Mouse (Mus musculus): ENCODE measurements around the gene 1520401A03Rik. TPM values are rescaled to one million over a fixed set of nuclear protein-coding genes. Genes with fewer than 3 reads are reported as not detected.

The 1520401A03Rik gene
- total and polyA plus RNA-seq, 2 experiments from 2014 or later: not detected

DNA sequence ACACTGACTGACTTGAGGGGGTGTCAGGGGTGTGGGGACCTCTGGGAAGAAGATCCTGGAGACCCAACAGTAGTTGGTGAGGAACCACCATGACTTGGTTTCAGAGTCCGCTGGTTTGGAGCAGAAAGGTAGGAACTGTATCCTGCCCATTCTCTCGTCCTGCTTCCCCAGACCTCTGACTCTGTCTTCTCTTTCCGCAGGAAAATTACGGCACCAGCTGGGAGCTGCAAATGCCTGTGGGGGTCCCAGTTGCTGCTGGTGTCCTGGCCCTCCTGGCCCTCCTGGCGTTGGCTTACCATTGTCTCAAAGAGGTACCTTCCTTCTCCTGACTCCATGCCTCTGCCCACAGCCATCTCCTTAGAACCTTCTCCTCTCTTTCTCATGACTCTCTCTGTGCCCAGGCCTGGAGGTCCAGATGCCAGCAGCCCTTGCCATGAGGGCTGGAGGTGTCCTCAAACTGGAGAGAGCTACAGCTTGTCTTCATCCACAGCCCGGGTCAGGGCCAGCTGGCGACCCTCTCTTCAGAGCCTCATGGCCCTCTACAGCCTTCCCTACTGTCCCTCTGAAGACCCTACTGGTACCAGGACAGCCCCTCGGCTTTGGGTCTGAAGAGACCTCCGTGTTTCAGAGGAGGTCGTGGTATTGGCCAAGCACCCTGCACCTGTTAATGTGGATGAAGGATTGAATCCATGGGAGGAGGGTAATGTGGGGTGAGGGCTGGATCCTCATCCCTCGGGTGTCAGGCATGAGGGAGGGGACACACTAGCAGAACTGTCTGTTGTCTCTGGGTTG is 27.0 kb upstream of the 1520401A03Rik start:
- Histone ChIP-seq H3K9ac (replicated peaks; ENCODE audit: low read depth, low read length) (peak overlapping the region; percentile 33; the same call in 1 of the 2 replicates), H3K27ac (ENCODE audit: low read depth) (no peak overlapping the region)
- no peak; the same call in 1 of the 2 replicates for ATAC-seq (ENCODE audit: insufficient read depth, low read depth)

DNA sequence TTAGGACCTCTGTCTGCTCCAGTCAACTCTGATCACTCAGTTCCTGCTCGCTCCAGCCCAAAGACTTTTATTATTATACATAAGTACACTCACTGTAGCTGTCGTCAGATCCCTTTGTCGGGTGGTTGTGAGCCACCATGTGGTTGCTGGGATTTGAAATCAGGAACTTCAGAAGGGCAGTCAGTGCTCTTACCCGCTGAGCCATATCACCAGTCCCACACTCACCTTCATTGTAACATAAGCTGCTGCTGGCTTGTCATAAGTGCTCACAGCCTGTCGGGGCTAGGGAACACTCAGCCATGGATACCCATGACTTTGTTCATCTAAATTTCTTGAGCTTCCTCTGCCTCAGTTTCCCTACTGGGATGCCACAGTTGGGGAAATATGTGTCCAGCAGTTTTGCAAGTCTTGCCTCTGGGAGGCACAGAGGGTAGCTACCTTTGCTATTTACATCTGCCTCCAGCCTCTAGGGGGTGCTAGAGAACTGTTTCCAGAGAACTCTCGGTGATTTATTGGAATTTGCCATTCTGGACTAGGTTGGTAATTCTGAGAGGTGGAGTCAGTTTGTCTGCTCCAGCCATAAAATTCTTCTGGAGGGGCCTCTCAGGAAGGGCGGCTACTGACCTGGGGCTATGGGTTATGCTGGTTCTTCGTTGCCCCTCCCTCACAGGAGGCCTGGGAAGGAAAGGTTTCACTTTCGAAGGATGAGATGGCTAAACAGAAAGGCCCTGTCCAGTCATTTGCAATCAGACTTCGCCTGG is 26.2 kb upstream of the 1520401A03Rik start:
- Histone ChIP-seq H3K9ac (replicated peaks; ENCODE audit: low read depth, low read length) (peak overlapping the region; percentile 33; the same call in 1 of the 2 replicates), H3K9me3 (replicated peaks; ENCODE audit: control insufficient read depth, low read length) (no peaks in the 10 kb centered on the region), H3K36me3 (replicated peaks; ENCODE audit: control insufficient read depth, insufficient read depth, low read length) (peaks cover 27% of the 10 kb centered on the region), H3K27ac (ENCODE audit: low read depth) (no peak overlapping the region), H3K27me3 (ENCODE audit: control insufficient read depth, insufficient read depth, low read length) (peaks cover 38% of the 10 kb centered on the region), H3K4me2 (ENCODE audit: low read depth, low read length) (peak overlapping the region; percentile 57), H3K4me1 (ENCODE audit: control insufficient read depth, insufficient read depth) (peaks cover 4% of the 10 kb centered on the region), H3K4me3 (ENCODE audit: low read depth, low read length) (peak overlapping the region; percentile 37)
- peak; percentile 78 for DNase-seq (ENCODE audit: low spot score)
- 27% methylated on average over 10 of the region's 10 CpGs for WGBS
- ATAC-seq (ENCODE audit: insufficient read depth, low read depth): peak; percentile 43
- no peak for TF ChIP-seq EP300 (IDR thresholded peaks at IDR 0.05; ENCODE audit: low read depth)
- peak; percentile 81 for TF ChIP-seq CTCF (IDR thresholded peaks at IDR 0.05; ENCODE audit: low read depth)

More for the DNA sequence above, 27.0 kb upstream of the 1520401A03Rik start:
- peaks cover 30% of the 10 kb centered on the region for H3K27me3 ChIP-seq (ENCODE audit: control insufficient read depth, insufficient read depth, low read length)
- peaks cover 4% of the 10 kb centered on the region for H3K4me1 ChIP-seq (ENCODE audit: control insufficient read depth, insufficient read depth)
- peak overlapping the region; percentile 37 for H3K4me3 ChIP-seq (ENCODE audit: low read depth, low read length)
- no peaks in the 10 kb centered on the region for H3K9me3 ChIP-seq (replicated peaks; ENCODE audit: control insufficient read depth, low read length)
- peak overlapping the region; percentile 57 for H3K4me2 ChIP-seq (ENCODE audit: low read depth, low read length)
- DNase-seq (ENCODE audit: low spot score): no peak
- H3K36me3 ChIP-seq (replicated peaks; ENCODE audit: control insufficient read depth, insufficient read depth, low read length): peaks cover 30% of the 10 kb centered on the region
- TF ChIP-seq CTCF (IDR thresholded peaks at IDR 0.05; ENCODE audit: low read depth) (no peak), EP300 (IDR thresholded peaks at IDR 0.05; ENCODE audit: low read depth) (no peak)
- 76% methylated on average over 11 of the region's 11 CpGs for WGBS

DNA sequence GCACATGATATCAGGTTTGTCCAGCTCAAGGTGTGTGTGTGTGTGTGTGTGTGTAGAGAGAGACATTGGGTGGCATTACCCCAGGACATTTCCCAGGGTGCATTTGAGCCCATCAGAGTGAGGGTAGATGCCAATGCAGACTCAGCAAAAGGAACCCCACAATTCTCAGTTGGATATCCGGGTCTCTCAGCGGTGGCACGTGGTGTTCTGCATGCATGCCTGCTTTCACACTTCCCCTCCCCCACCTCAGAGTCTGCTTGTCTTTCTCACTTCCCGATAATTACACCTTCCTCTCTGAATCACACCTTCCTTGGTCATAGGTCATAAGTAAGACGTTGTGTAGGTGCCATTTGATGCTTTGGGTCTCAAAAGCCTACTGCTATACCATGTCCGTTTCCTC is 25.4 kb upstream of the 1520401A03Rik start:
- Histone ChIP-seq H3K4me2 (ENCODE audit: low read depth, low read length) (no peak overlapping the region), H3K9ac (replicated peaks; ENCODE audit: low read depth, low read length) (no peak overlapping the region), H3K36me3 (replicated peaks; ENCODE audit: control insufficient read depth, insufficient read depth, low read length) (peaks cover 19% of the 10 kb centered on the region), H3K4me1 (ENCODE audit: control insufficient read depth, insufficient read depth) (peaks cover 4% of the 10 kb centered on the region), H3K27me3 (ENCODE audit: control insufficient read depth, insufficient read depth, low read length) (peaks cover 46% of the 10 kb centered on the region), H3K9me3 (replicated peaks; ENCODE audit: control insufficient read depth, low read length) (no peaks in the 10 kb centered on the region), H3K4me3 (ENCODE audit: low read depth, low read length) (no peak overlapping the region), H3K27ac (ENCODE audit: low read depth) (no peak overlapping the region)
- no peak for DNase-seq (ENCODE audit: low spot score)
- no peak for ATAC-seq (ENCODE audit: insufficient read depth, low read depth)
- 27% methylated on average over 6 of the region's 6 CpGs for WGBS
- TF ChIP-seq EP300 (IDR thresholded peaks at IDR 0.05; ENCODE audit: low read depth): no peak
- no peak for TF ChIP-seq CTCF (IDR thresholded peaks at IDR 0.05; ENCODE audit: low read depth)

DNA sequence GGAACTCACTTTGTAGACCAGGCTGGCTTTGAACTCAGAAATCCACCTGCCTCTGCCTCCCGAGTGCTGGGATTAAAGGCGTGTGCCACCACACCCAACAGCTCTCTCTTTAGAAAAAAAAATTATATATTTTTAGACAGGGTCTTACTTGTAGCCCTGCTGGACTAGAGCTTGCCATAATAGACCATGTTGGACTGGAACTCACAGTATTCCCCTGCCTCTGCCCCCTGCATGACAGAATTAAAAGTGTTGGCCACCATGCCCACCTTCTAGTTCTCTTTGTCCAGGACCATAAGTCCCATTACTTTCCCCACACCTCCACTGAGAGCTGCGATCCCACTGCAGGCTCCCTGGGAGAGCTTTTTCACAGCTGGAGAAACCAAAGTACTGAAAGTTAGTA is 24.9 kb upstream of the 1520401A03Rik start:
- H3K27ac ChIP-seq (ENCODE audit: low read depth): no peak overlapping the region
- H3K27me3 ChIP-seq (ENCODE audit: control insufficient read depth, insufficient read depth, low read length): peaks cover 51% of the 10 kb centered on the region
- 72% methylated on average over 3 of the region's 3 CpGs for WGBS
- H3K9me3 ChIP-seq (replicated peaks; ENCODE audit: control insufficient read depth, low read length): no peaks in the 10 kb centered on the region
- H3K4me2 ChIP-seq (ENCODE audit: low read depth, low read length): no peak overlapping the region
- DNase-seq (ENCODE audit: low spot score) (no peak), ATAC-seq (ENCODE audit: insufficient read depth, low read depth) (no peak)
- no peak for TF ChIP-seq CTCF (IDR thresholded peaks at IDR 0.05; ENCODE audit: low read depth)
- TF ChIP-seq EP300 (IDR thresholded peaks at IDR 0.05; ENCODE audit: low read depth): no peak
- H3K9ac ChIP-seq (replicated peaks; ENCODE audit: low read depth, low read length): no peak overlapping the region
- peaks cover 13% of the 10 kb centered on the region for H3K36me3 ChIP-seq (replicated peaks; ENCODE audit: control insufficient read depth, insufficient read depth, low read length)
- no peak overlapping the region for H3K4me3 ChIP-seq (ENCODE audit: low read depth, low read length)
- H3K4me1 ChIP-seq (ENCODE audit: control insufficient read depth, insufficient read depth): peaks cover 5% of the 10 kb centered on the region

DNA sequence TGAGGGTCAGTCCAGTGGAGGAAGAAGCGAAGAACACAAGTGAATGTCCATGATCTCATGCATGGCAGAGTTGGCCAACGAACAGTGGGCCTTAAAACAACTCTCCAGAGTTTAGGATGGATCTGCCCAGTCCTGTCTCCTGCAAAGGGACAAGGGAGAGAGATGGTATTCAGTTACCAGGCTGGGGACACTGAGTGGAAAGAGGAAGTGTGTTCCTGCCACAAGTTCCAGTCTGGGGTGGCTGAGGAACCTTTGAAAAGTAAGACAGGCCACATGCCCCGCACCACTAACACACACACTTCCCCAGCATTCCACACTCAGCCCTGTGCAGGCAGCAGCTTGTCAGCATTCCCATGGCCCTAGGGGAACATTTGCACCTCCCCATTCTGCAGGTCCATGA is 24.2 kb upstream of the 1520401A03Rik start:
- TF ChIP-seq EP300 (IDR thresholded peaks at IDR 0.05; ENCODE audit: low read depth) (no peak), CTCF (IDR thresholded peaks at IDR 0.05; ENCODE audit: low read depth) (no peak)
- Histone ChIP-seq H3K9me3 (replicated peaks; ENCODE audit: control insufficient read depth, low read length) (no peaks in the 10 kb centered on the region), H3K4me2 (ENCODE audit: low read depth, low read length) (no peak overlapping the region), H3K36me3 (replicated peaks; ENCODE audit: control insufficient read depth, insufficient read depth, low read length) (peaks cover 6% of the 10 kb centered on the region; the same call in 1 of the 2 replicates), H3K4me3 (ENCODE audit: low read depth, low read length) (no peak overlapping the region), H3K9ac (replicated peaks; ENCODE audit: low read depth, low read length) (no peak overlapping the region), H3K27ac (ENCODE audit: low read depth) (no peak overlapping the region), H3K27me3 (ENCODE audit: control insufficient read depth, insufficient read depth, low read length) (peaks cover 58% of the 10 kb centered on the region), H3K4me1 (ENCODE audit: control insufficient read depth, insufficient read depth) (peaks cover 9% of the 10 kb centered on the region)
- DNase-seq (ENCODE audit: low spot score) (no peak), ATAC-seq (ENCODE audit: insufficient read depth, low read depth) (no peak)
- 70% methylated on average over 3 of the region's 3 CpGs for WGBS
